Mouse (Mus musculus): Measurements from ENCODE around the gene Tyms. TPM values are rescaled to one million over a fixed set of nuclear protein-coding genes. Genes with fewer than 3 reads are reported as not detected.
A peak's percentile ranks its signal among the peaks of the same experiment; 100 is the strongest.

Tyms gene
- polyA plus RNA-seq, 1 experiment from 2014 or later: 416 TPM

DNA sequence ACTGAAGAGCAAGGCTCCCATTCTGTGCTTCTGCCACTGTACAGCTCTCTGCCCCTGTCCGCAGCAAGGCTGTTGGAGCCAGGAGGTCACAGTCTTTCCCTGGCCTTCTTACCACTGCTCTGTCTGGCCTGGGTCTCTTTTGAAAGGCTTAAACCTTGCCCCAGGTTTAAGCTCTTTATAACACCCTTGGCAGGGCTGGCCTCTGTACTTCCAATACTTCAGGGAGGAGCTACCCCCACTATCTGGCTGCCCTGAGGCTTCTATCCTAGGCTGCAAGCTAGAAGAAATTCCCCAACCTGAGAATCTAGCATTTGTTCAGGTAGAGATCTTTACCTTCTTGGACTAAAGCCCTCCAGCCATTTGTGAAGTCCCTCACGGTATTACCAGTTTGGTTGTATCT is 36.5 kb upstream of the Tyms start:
- Histone ChIP-seq H3K4me1 (peaks cover 68% of the 10 kb centered on the region), H3K4me3 (peak overlapping the region; percentile 42), H3K9me3 (replicated peaks) (no peaks in the 10 kb centered on the region), H3K27me3 (ENCODE audit: low read depth, poor library complexity, severe bottlenecking) (peaks cover 100% of the 10 kb centered on the region), H3K27ac (no peak overlapping the region), H3K36me3 (no peaks in the 10 kb centered on the region)
- DNase-seq (ENCODE audit: low spot score): no peak
- WGBS: 30% methylated on average over 2 of the region's 2 CpGs

DNA sequence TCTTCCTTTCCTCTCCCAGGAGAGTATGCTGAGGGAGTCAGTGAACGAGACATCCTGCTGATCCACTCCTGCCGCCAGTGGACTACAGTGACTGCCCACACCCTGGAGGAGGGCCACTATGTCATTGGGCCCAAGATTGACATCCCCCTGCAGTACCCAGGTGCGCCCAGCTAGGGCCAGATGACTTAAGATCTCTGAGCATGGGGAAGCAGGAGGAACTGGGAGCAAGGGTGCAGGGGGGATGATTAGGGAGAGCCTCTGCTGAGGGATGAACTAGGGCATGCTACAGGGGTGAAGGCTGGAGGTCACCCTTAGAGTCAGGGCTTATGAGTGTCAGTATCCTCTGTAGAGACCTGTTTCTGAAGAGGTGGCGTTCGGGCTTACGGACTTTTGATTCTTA is 34.8 kb upstream of the Tyms start:
- Histone ChIP-seq H3K36me3 (no peaks in the 10 kb centered on the region), H3K27ac (no peak overlapping the region), H3K9me3 (replicated peaks) (no peaks in the 10 kb centered on the region), H3K4me3 (no peak overlapping the region), H3K27me3 (ENCODE audit: low read depth, poor library complexity, severe bottlenecking) (peaks cover 100% of the 10 kb centered on the region), H3K4me1 (peaks cover 57% of the 10 kb centered on the region)
- 65% methylated on average over 6 of the region's 6 CpGs for WGBS
- DNase-seq (ENCODE audit: low spot score): no peak

DNA sequence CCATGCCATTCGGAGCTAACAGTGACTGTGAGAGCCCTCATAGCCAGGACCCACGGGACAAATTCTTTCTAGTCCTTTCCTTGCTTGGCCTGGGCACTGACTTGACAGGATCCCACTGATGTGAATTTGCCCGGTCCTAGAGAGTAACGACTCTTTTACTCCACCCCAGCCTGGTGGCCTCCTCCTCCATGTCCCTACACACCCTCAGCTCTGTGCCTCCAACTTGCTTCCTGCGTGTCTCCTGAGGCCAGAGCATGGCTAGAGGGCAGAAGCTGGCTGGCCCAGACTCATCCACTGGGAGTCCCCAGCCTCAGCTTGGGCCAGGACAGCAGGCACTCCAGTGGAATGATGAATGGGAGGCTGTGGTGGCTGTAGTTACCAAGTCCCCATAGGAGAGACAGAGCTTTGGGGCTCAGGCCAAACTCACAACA is 34.2 kb upstream of the Tyms start:
- WGBS: 3% methylated on average over 5 of the region's 5 CpGs
- Histone ChIP-seq H3K9me3 (replicated peaks) (no peaks in the 10 kb centered on the region), H3K27me3 (ENCODE audit: low read depth, poor library complexity, severe bottlenecking) (peaks cover 100% of the 10 kb centered on the region), H3K4me3 (peak overlapping the region; percentile 16; the same call in 1 of the 2 replicates), H3K36me3 (no peaks in the 10 kb centered on the region), H3K27ac (no peak overlapping the region), H3K4me1 (peaks cover 57% of the 10 kb centered on the region)
- DNase-seq (ENCODE audit: low spot score): no peak

DNA sequence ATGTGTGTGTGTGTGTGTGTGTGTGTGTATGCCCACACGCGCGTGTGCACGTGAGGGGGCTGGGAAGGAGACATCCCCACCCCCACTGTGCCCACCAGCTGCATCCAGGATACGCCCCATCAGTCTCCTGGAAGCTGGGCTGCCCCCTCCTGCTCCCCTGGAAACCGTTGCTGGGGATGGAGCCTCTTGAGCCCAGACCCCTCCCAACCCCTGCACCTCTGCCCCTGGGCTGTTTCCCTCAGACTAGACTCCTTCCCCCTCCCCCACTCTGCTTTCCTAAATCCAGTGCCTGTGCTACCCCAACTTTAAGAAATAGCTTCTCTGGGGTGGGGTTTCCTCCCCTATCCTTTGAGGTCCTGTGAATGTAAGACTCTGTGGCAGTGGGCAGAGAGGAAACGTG is 33.8 kb upstream of the Tyms start:
- H3K36me3 ChIP-seq: no peaks in the 10 kb centered on the region
- DNase-seq (ENCODE audit: low spot score): peak; percentile 41
- peaks cover 57% of the 10 kb centered on the region for H3K4me1 ChIP-seq
- WGBS: 4% methylated on average over 7 of the region's 7 CpGs
- H3K9me3 ChIP-seq (replicated peaks): no peaks in the 10 kb centered on the region
- H3K4me3 ChIP-seq: peak overlapping the region; percentile 16; the same call in 1 of the 2 replicates
- H3K27ac ChIP-seq: no peak overlapping the region
- peaks cover 98% of the 10 kb centered on the region for H3K27me3 ChIP-seq (ENCODE audit: low read depth, poor library complexity, severe bottlenecking)

DNA sequence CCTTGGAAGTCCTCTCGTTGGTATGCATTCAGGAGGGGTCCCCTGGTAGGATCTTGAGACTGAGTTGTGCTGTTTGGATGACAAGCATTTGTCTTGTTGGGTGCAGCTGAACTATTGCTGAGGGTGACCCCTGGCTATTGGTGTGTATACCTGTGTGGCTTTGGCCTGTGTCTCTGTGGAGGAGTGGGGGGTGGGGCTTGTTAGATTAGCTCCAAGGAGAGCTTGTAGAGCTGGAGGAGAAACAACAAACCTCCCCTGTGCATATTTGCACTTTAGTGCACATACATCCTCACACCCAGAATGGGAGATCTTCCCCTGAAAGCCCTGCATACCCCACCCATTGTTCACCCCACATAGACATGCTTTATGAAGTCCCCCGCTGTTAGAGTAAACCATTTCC is 33.3 kb upstream of the Tyms start:
- Histone ChIP-seq H3K4me1 (peaks cover 56% of the 10 kb centered on the region), H3K27ac (no peak overlapping the region), H3K27me3 (ENCODE audit: low read depth, poor library complexity, severe bottlenecking) (peaks cover 94% of the 10 kb centered on the region), H3K9me3 (replicated peaks) (no peaks in the 10 kb centered on the region), H3K36me3 (no peaks in the 10 kb centered on the region), H3K4me3 (no peak overlapping the region)
- WGBS: 15% methylated on average over 2 of the region's 2 CpGs
- peak; percentile 28 for DNase-seq (ENCODE audit: low spot score)

DNA sequence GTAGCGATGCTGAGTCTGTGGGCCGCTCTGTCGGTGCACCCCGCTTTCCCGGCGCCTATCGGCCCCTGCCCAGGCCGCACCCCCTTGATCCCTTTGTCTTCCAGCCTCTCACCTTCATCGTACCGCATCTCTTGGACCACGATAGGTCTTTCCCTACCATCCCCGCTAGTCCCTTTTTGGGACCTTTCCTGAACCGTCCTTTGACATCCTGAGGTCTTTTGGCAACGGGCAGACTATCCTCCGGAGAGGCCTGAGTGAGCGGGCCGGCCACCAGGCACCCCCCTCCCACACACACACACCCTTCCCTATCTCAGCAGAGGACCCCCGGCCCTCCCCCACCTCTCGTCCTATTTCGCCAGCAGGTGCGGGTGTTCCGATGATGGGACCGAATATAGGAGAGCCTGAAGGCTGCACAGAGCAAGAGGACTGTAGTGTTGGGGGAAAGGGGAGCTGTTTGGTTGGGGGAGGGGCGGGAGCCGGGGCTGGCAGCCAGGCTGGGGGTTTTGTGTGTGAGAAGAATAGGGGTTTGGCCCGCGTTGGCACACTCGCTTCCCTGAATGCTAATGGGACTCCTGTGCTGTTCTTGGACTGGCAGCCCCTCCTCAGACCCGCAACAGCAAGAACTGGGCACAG is 32.4 kb upstream of the Tyms start, which contains the start of gene 3110082J24Rik:
Gene 3110082J24Rik, minus strand, starts transcription at position 419 of the 633 bp plus-strand sequence.
- H3K4me1 ChIP-seq: peaks cover 46% of the 10 kb centered on the region
- whole genome bisulfite sequencing: 2% methylated on average over 29 of the region's 29 CpGs

DNA sequence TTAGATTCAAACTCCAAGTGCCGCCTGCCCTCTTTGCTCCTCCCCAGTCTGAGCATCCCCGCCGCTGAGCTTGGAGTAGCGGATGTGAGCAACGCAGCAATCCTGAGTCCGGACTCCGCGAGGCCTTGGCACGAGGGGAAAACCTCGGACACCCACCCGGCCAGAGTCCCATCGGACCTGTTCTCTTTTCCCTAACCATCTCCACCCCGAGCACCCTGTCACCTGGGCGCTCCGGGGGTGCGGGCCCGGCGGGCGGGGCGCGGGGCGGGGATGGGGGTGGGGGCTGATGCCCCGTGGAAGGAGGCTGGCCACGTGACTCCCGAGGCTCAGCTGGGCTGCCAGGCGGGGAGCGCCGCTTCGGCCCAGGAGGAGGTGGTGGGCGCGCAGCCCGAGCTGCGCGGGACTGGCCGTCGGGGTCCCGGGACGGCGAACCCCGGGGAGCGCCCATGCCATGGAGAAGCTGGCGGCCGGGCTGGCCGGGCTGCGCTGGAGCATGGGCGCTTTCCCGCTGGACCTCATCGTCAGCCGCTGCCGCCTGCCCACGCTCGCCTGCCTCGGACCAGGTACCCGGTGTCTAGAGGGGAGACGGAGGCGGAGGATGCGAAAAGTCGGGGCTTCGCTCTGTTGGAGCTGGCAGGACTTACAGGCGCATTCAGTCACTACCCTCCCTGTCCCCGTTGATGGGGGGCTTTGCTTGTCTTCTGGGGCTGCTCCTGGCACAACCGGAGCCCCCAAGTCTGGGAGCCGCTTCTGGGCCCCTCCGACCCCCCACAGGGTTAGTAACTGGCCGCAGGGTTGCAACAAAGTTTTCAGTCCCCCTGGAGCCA is 31.6 kb upstream of the Tyms start, which contains the start of gene Garem2:
Gene Garem2, plus strand, starts transcription at position 321 of the 827 bp plus-strand sequence.
- no peaks in the 10 kb centered on the region for H3K36me3 ChIP-seq
- under 1% methylated on average over 63 of the region's 65 CpGs for WGBS
- DNase-seq (ENCODE audit: low spot score): peak; percentile 69
- H3K9me3 ChIP-seq (replicated peaks): no peaks in the 10 kb centered on the region
- H3K4me3 ChIP-seq: peak within 1 kb of the TSS; percentile 58
- peak within 1 kb of the TSS; percentile 59 for H3K27ac ChIP-seq
- peaks cover 39% of the 10 kb centered on the region for H3K4me1 ChIP-seq
- H3K27me3 ChIP-seq (ENCODE audit: low read depth, poor library complexity, severe bottlenecking): peaks cover 77% of the 10 kb centered on the region

More for the DNA sequence above, 32.4 kb upstream of the Tyms start, which contains the start of gene 3110082J24Rik:
- Histone ChIP-seq H3K36me3 (no peaks in the 10 kb centered on the region), H3K9me3 (replicated peaks) (no peaks in the 10 kb centered on the region), H3K27ac (peak within 1 kb of the TSS; percentile 59), H3K4me3 (peak within 1 kb of the TSS; percentile 58), H3K27me3 (ENCODE audit: low read depth, poor library complexity, severe bottlenecking) (peaks cover 84% of the 10 kb centered on the region)
- peak; percentile 41 for DNase-seq (ENCODE audit: low spot score)

DNA sequence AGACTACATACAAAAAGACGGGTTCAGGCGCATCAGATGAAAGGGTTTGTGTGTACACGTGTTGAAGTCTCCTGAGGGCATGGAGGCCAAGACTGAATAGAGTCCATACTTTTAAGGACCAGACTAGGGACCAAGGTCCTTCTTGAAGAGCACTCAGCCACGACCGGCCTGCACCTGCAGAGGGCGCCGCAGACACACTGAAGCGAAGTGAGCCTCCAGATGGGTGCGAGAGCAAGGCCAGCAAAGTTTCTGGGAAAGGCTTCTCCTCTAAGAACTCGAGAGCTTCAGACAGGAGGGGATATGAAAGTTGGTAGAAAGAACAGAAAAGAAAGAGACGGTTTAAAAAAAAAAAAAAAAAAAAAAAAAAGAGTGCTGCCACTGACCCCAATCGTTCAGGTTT is 30.9 kb upstream of the Tyms start:
- peaks cover 70% of the 10 kb centered on the region for H3K27me3 ChIP-seq (ENCODE audit: low read depth, poor library complexity, severe bottlenecking)
- 1% methylated on average over 12 of the region's 12 CpGs for WGBS
- H3K9me3 ChIP-seq (replicated peaks): no peaks in the 10 kb centered on the region
- DNase-seq (ENCODE audit: low spot score): peak; percentile 76
- peaks cover 35% of the 10 kb centered on the region for H3K4me1 ChIP-seq
- H3K27ac ChIP-seq: no peak overlapping the region
- peak overlapping the region; percentile 58; the same call in 1 of the 2 replicates for H3K4me3 ChIP-seq
- no peaks in the 10 kb centered on the region for H3K36me3 ChIP-seq

DNA sequence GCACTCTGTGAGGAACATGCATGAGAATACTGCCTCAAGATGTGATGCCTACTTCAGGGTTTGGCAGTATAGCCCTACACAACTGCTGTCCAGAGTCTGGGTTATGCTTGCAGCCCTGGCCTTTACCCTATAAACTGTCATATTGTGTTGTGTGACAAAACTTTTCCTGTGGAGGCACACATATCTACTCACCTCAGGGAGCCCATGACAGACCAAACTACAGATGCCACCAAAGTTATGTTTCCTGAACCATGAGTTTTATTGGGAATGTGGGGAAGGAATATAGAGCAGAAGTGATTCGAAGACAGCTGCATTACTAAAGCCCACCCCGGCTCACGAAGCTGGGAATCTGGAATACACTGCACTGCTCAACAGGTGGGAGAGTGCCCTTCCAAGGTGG is 29.9 kb upstream of the Tyms start:
- Histone ChIP-seq H3K4me1 (peaks cover 35% of the 10 kb centered on the region), H3K4me3 (no peak overlapping the region), H3K27me3 (ENCODE audit: low read depth, poor library complexity, severe bottlenecking) (peaks cover 60% of the 10 kb centered on the region), H3K9me3 (replicated peaks) (no peaks in the 10 kb centered on the region), H3K36me3 (no peaks in the 10 kb centered on the region), H3K27ac (no peak overlapping the region)
- DNase-seq (ENCODE audit: low spot score): peak; percentile 19
- 84% methylated on average over 3 of the region's 3 CpGs for WGBS

DNA sequence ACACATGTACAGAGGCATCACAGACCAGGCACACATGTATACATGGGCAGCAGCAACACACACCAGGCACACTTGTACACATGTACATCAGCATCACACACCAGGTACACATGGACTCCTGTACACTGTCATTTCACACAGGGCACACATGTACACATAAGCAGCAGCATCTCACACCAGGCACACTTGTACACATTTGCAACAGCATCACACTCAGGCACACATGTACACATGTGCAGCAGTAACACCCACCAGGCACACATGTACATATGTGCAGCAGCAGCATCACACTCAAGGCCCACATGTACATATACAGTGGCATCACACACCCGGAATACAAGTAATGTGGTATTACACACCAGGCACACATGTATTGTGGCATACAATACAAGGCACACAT is 24.8 kb upstream of the Tyms start:
- no peak overlapping the region for H3K27ac ChIP-seq
- peaks cover 9% of the 10 kb centered on the region for H3K27me3 ChIP-seq (ENCODE audit: low read depth, poor library complexity, severe bottlenecking)
- no peak for DNase-seq (ENCODE audit: low spot score)
- 85% methylated on average over 1 of the region's 1 CpGs for WGBS
- H3K9me3 ChIP-seq (replicated peaks): no peaks in the 10 kb centered on the region
- H3K4me3 ChIP-seq: no peak overlapping the region
- H3K4me1 ChIP-seq: peaks cover 10% of the 10 kb centered on the region
- H3K36me3 ChIP-seq: no peaks in the 10 kb centered on the region

DNA sequence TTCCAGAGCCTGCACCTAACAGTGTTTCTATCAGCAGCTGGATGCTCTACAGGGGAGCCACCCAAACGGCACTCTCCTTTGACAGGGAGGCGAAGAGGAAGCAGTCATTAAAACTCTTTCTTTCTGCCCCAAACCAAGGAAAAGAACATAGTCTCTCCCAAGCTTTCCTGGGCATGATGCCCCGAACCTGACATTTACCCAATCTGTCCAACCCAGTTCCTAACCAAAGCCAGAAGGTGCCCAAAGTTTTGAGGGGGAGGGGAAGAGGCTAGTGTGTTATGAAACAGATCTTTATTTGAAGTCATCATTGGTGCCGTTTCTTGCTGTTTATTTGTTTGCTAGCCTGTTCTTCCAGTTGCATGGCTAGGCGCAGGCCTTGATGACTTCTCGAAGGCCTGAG is 22.3 kb upstream of the Tyms start:
- no peak for DNase-seq (ENCODE audit: low spot score)
- 64% methylated on average over 6 of the region's 6 CpGs for WGBS
- Histone ChIP-seq H3K27ac (no peak overlapping the region), H3K4me1 (peaks cover 10% of the 10 kb centered on the region), H3K36me3 (no peaks in the 10 kb centered on the region), H3K4me3 (no peak overlapping the region), H3K9me3 (replicated peaks) (no peaks in the 10 kb centered on the region), H3K27me3 (ENCODE audit: low read depth, poor library complexity, severe bottlenecking) (no peaks in the 10 kb centered on the region)

DNA sequence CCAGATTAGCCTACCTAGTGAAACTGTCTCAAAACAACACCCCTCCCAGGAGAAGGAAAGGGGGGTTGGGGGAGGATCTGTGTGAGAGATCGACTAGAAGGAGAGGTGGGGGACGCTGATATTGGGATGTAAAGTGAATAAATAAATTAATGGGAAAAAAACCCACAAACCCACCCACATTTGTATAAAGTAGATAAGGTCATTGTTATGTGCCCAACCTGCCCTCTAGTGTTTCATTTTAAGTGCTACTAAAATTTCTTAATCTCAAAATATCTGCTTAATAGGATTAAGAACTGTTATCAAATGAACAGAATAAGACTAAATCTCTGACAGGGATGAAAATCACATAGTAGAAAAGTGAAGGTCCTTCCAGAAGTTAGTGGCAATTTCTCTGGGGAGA is 21.0 kb upstream of the Tyms start:
- Histone ChIP-seq H3K27ac (no peak overlapping the region), H3K27me3 (ENCODE audit: low read depth, poor library complexity, severe bottlenecking) (no peaks in the 10 kb centered on the region), H3K4me1 (peaks cover 10% of the 10 kb centered on the region), H3K4me3 (no peak overlapping the region), H3K9me3 (replicated peaks) (no peaks in the 10 kb centered on the region), H3K36me3 (no peaks in the 10 kb centered on the region)
- no peak for DNase-seq (ENCODE audit: low spot score)
- 73% methylated on average over 2 of the region's 2 CpGs for WGBS

DNA sequence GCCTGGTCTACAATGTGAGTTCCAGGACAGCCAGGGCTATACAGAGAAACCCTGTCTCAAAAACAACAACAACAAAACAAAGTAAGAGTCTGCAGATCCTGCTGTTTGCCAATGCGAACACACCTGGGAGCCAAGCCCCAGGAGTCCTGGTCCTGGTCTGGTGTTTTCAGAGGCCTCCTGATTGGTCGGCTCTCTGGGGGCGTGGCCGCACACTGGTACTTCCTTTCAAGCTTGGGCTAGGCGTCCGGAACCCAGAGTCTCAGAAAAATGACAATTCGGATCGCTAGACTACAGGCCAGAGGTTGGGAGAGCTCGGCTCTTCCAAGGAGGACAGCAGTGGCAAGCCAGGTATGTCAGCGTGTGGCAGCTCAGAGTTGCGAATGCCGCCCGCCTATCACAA is 19.3 kb upstream of the Tyms start:
- Histone ChIP-seq H3K27me3 (ENCODE audit: low read depth, poor library complexity, severe bottlenecking) (no peaks in the 10 kb centered on the region), H3K36me3 (no peaks in the 10 kb centered on the region), H3K4me3 (no peak overlapping the region), H3K9me3 (replicated peaks) (no peaks in the 10 kb centered on the region), H3K4me1 (peaks cover 6% of the 10 kb centered on the region), H3K27ac (no peak overlapping the region)
- no peak for DNase-seq (ENCODE audit: low spot score)
- WGBS: 58% methylated on average over 13 of the region's 13 CpGs

Measured in limb, embryonic 10.5 days (tissue).